Mouse (Mus musculus): ENCODE results near the gene Tmem259. TPM values are rescaled to one million over a fixed set of nuclear protein-coding genes. Genes with fewer than 3 reads are reported as not detected.

The Tmem259 gene
- polyA plus RNA-seq, 1 experiment from 2014 or later = 20.6 TPM

GRCm38 (mm10) chr10:79940749-79941148 is 43.4 kb downstream of the Tmem259 start:
- WGBS = 52% methylated on average over 7 of the region's 7 CpGs
- peaks cover 44% of the 10 kb centered on the region for H3K4me1 ChIP-seq
- no peak overlapping the region for H3K27ac ChIP-seq

GRCm38 (mm10) chr10:79937775-79938526 is 46.2 kb downstream of the Tmem259 start:
- Histone ChIP-seq H3K27ac (0 out of 2 replicates have a peak overlapping the region, but pooled peaks have one; percentile 9), H3K9me3 (no peaks in the 10 kb centered on the region), H3K4me2 (no peak overlapping the region), H3K4me1 (peaks cover 40% of the 10 kb centered on the region), H3K36me3 (peaks cover 5% of the 10 kb centered on the region; the same call in 1 of the 2 replicates), H3K27me3 (replicated peaks) (no peaks in the 10 kb centered on the region), H3K4me3 (replicated peaks) (no peak overlapping the region), H3K9ac (no peak overlapping the region)
- 71% methylated on average over 11 of the region's 11 CpGs for WGBS
- no peak for ATAC-seq (ENCODE audit: insufficient read depth, low FRiP score, low read depth)

More at GRCm38 (mm10) chr10:79940749-79941148, 43.4 kb downstream of the Tmem259 start:
- Histone ChIP-seq H3K4me2 (no peak overlapping the region), H3K9ac (no peak overlapping the region), H3K27me3 (replicated peaks) (no peaks in the 10 kb centered on the region), H3K4me3 (replicated peaks) (no peak overlapping the region), H3K9me3 (no peaks in the 10 kb centered on the region), H3K36me3 (peaks cover 5% of the 10 kb centered on the region; the same call in 1 of the 2 replicates)
- no peak for ATAC-seq (ENCODE audit: insufficient read depth, low FRiP score, low read depth)

GRCm38 (mm10) chr10:79936911-79937441 is 47.2 kb downstream of the Tmem259 start:
- H3K4me1 ChIP-seq = peaks cover 47% of the 10 kb centered on the region
- H3K36me3 ChIP-seq = peaks cover 5% of the 10 kb centered on the region; the same call in 1 of the 2 replicates
- H3K4me3 ChIP-seq (replicated peaks) = no peak overlapping the region
- peak overlapping the region; percentile 26 for H3K4me2 ChIP-seq
- peak overlapping the region; percentile 63 for H3K27ac ChIP-seq
- no peaks in the 10 kb centered on the region for H3K27me3 ChIP-seq (replicated peaks)
- H3K9ac ChIP-seq = no peak overlapping the region
- 54% methylated on average over 27 of the region's 27 CpGs for WGBS
- ATAC-seq (ENCODE audit: insufficient read depth, low FRiP score, low read depth) = peak; percentile 36; the same call in 1 of the 2 replicates
- no peaks in the 10 kb centered on the region for H3K9me3 ChIP-seq

GRCm38 (mm10) chr10:79936284-79936910 is 47.7 kb downstream of the Tmem259 start:
- H3K9me3 ChIP-seq = no peaks in the 10 kb centered on the region
- 59% methylated on average over 10 of the region's 10 CpGs for WGBS
- H3K4me2 ChIP-seq = peak overlapping the region; percentile 26
- H3K9ac ChIP-seq = no peak overlapping the region
- peak overlapping the region; percentile 63 for H3K27ac ChIP-seq
- no peak overlapping the region for H3K4me3 ChIP-seq (replicated peaks)
- H3K4me1 ChIP-seq = peaks cover 53% of the 10 kb centered on the region
- no peaks in the 10 kb centered on the region for H3K27me3 ChIP-seq (replicated peaks)
- peaks cover 8% of the 10 kb centered on the region; the same call in 1 of the 2 replicates for H3K36me3 ChIP-seq
- ATAC-seq (ENCODE audit: insufficient read depth, low FRiP score, low read depth) = no peak

GRCm38 (mm10) chr10:79934794-79935569 is 49.1 kb downstream of the Tmem259 start:
- H3K4me1 ChIP-seq = peaks cover 54% of the 10 kb centered on the region
- 82% methylated on average over 16 of the region's 16 CpGs for WGBS

GRCm38 (mm10) chr10:79934272-79934721 is 49.8 kb downstream of the Tmem259 start:
- Histone ChIP-seq H3K4me2 (0 out of 2 replicates have a peak overlapping the region, but pooled peaks have one; percentile 4), H3K9me3 (no peaks in the 10 kb centered on the region), H3K4me1 (peaks cover 58% of the 10 kb centered on the region), H3K9ac (no peak overlapping the region), H3K27me3 (replicated peaks) (no peaks in the 10 kb centered on the region), H3K4me3 (replicated peaks) (no peak overlapping the region), H3K27ac (peak overlapping the region; percentile 62), H3K36me3 (peaks cover 8% of the 10 kb centered on the region; the same call in 1 of the 2 replicates)
- ATAC-seq (ENCODE audit: insufficient read depth, low FRiP score, low read depth) = no peak
- 44% methylated on average over 13 of the region's 13 CpGs for WGBS

More at GRCm38 (mm10) chr10:79934794-79935569, 49.1 kb downstream of the Tmem259 start:
- Histone ChIP-seq H3K27me3 (replicated peaks) (no peaks in the 10 kb centered on the region), H3K9ac (no peak overlapping the region), H3K36me3 (peaks cover 8% of the 10 kb centered on the region; the same call in 1 of the 2 replicates), H3K4me2 (no peak overlapping the region), H3K4me3 (replicated peaks) (no peak overlapping the region), H3K27ac (no peak overlapping the region), H3K9me3 (no peaks in the 10 kb centered on the region)
- no peak for ATAC-seq (ENCODE audit: insufficient read depth, low FRiP score, low read depth)

GRCm38 (mm10) chr10:79933861-79934260 is 50.3 kb downstream of the Tmem259 start:
- no peak for ATAC-seq (ENCODE audit: insufficient read depth, low FRiP score, low read depth)
- H3K27ac ChIP-seq = peak overlapping the region; percentile 62
- no peak overlapping the region for H3K9ac ChIP-seq
- H3K36me3 ChIP-seq = peaks cover 8% of the 10 kb centered on the region; the same call in 1 of the 2 replicates
- H3K4me1 ChIP-seq = peaks cover 62% of the 10 kb centered on the region
- H3K9me3 ChIP-seq = no peaks in the 10 kb centered on the region
- no peak overlapping the region for H3K4me3 ChIP-seq (replicated peaks)
- 74% methylated on average over 6 of the region's 6 CpGs for WGBS
- no peaks in the 10 kb centered on the region for H3K27me3 ChIP-seq (replicated peaks)
- H3K4me2 ChIP-seq = 0 out of 2 replicates have a peak overlapping the region, but pooled peaks have one; percentile 4

GRCm38 (mm10) chr10:79933145-79933679 is 50.9 kb downstream of the Tmem259 start:
- peaks cover 8% of the 10 kb centered on the region; the same call in 1 of the 2 replicates for H3K36me3 ChIP-seq
- WGBS = 54% methylated on average over 9 of the region's 9 CpGs
- peak overlapping the region; percentile 62; the same call in 1 of the 2 replicates for H3K27ac ChIP-seq
- H3K4me2 ChIP-seq = peak overlapping the region; percentile 2; the same call in 1 of the 2 replicates
- H3K27me3 ChIP-seq (replicated peaks) = no peaks in the 10 kb centered on the region
- no peak overlapping the region for H3K9ac ChIP-seq
- no peaks in the 10 kb centered on the region for H3K9me3 ChIP-seq
- no peak for ATAC-seq (ENCODE audit: insufficient read depth, low FRiP score, low read depth)
- peaks cover 64% of the 10 kb centered on the region for H3K4me1 ChIP-seq
- H3K4me3 ChIP-seq (replicated peaks) = no peak overlapping the region

GRCm38 (mm10) chr10:79932736-79933135 is 51.4 kb downstream of the Tmem259 start:
- Histone ChIP-seq H3K4me3 (replicated peaks) (no peak overlapping the region), H3K4me1 (peaks cover 63% of the 10 kb centered on the region), H3K27me3 (replicated peaks) (no peaks in the 10 kb centered on the region), H3K9ac (no peak overlapping the region), H3K36me3 (peaks cover 8% of the 10 kb centered on the region; the same call in 1 of the 2 replicates), H3K4me2 (peak overlapping the region; percentile 2; the same call in 1 of the 2 replicates), H3K9me3 (no peaks in the 10 kb centered on the region), H3K27ac (peak overlapping the region; percentile 62; the same call in 1 of the 2 replicates)
- 24% methylated on average over 8 of the region's 8 CpGs for WGBS
- no peak for ATAC-seq (ENCODE audit: insufficient read depth, low FRiP score, low read depth)

- Histone ChIP-seq H3K4me1 (peaks cover 53% of the 10 kb centered on the region), H3K4me3 (replicated peaks) (no peak overlapping the region), H3K27me3 (replicated peaks) (no peaks in the 10 kb centered on the region), H3K9me3 (no peaks in the 10 kb centered on the region), H3K9ac (no peak overlapping the region), H3K36me3 (peaks cover 8% of the 10 kb centered on the region; the same call in 1 of the 2 replicates), H3K27ac (peak overlapping the region; percentile 62; the same call in 1 of the 2 replicates), H3K4me2 (no peak overlapping the region)
- 77% methylated on average over 9 of the region's 9 CpGs for WGBS
- no peak for ATAC-seq (ENCODE audit: insufficient read depth, low FRiP score, low read depth)
Measured at GRCm38 (mm10) chr10:79931797-79932196, 52.3 kb downstream of the Tmem259 start.

- Histone ChIP-seq H3K4me2 (no peak overlapping the region), H3K4me3 (replicated peaks) (no peak overlapping the region), H3K27me3 (replicated peaks) (no peaks in the 10 kb centered on the region), H3K36me3 (peaks cover 8% of the 10 kb centered on the region; the same call in 1 of the 2 replicates), H3K27ac (no peak overlapping the region), H3K9ac (no peak overlapping the region), H3K9me3 (no peaks in the 10 kb centered on the region), H3K4me1 (peaks cover 48% of the 10 kb centered on the region)
- 93% methylated on average over 16 of the region's 16 CpGs for WGBS
- ATAC-seq (ENCODE audit: insufficient read depth, low FRiP score, low read depth) = no peak
Measured at GRCm38 (mm10) chr10:79930826-79931186, 53.3 kb downstream of the Tmem259 start.

Data from stomach, embryonic 15.5 days (tissue).